Mouse (Mus musculus): ENCODE measurements at regions not wholly inside any gene's neighbourhood (a gene's known extent, or its start where the extent isn't known, plus 50 kb on each side); places are given as distances from the start of the nearest gene placed in this dataset.

DNA sequence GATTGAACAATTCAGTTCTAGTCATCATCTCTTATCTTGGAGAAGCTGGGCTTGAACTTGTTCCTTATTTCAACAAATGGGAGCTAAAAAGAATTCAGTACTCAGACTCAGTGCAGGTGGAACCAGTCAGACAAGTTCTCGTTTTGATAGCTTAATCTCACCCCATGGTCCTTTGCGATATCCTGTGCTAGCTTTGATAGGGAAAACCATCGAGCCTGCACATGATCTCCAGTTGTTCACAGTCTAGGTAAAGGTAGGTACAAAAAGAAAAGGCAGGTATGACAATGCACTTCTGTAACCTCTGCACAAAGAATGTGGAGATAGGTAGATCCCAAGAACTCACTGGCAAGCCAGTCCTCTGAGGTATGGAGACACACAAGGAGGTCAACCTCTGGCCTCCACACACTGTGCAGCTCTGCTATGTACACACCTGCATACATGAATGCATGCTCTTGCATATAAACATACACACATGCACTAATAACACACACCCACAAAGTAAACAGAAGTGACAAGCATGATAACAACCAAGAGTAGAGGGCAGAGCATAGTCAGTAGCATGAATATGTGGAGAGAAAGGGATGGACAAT is 619.2 kb upstream of the Tenm4 start:
- Histone ChIP-seq H3K4me2 (ENCODE audit: low read depth) (no peak overlapping the region), H3K27me3 (ENCODE audit: control insufficient read depth, insufficient read depth, insufficient read length) (no peaks in the 10 kb centered on the region)

DNA sequence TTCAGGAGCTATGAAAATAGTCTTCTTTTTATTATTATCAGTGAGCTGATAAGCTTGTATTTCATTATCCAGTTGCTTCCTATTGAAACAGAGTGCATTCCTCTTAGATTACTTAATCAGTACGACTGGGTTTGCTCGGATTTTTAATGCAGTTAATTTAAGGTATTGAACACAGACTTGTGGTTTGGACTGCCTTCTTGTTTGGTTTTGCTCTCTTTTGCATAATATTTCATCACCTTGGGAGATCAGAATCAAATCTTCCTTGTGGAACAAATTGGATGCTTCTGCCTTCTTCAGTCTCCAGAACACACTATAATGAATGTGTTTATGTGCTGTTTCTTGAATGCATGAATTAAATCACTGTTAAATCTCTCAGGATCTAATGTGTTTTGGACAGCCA is 612.5 kb upstream of the Tenm4 start:
- Histone ChIP-seq H3K79me2 (ENCODE audit: control insufficient read depth, insufficient read depth) (no peaks in the 10 kb centered on the region), H3K27me3 (ENCODE audit: control insufficient read depth, insufficient read depth, insufficient read length) (no peaks in the 10 kb centered on the region), H3K4me3 (no peak overlapping the region), H3ac (ENCODE audit: control insufficient read depth, insufficient read length) (no peak overlapping the region), H3K4me2 (ENCODE audit: low read depth) (no peak overlapping the region), H3K36me3 (ENCODE audit: control insufficient read depth, insufficient read depth) (no peaks in the 10 kb centered on the region)
- TF ChIP-seq CEBPB (IDR thresholded peaks at IDR 0.05; ENCODE audit: insufficient read depth, poor library complexity, severe bottlenecking) = peak; percentile 91
- no peak for TF ChIP-seq MAX (IDR thresholded peaks at IDR 0.05; ENCODE audit: low read depth)

More for the DNA sequence above, 619.2 kb upstream of the Tenm4 start:
- Histone ChIP-seq H3ac (ENCODE audit: control insufficient read depth, insufficient read length) (no peak overlapping the region), H3K4me3 (no peak overlapping the region), H3K36me3 (ENCODE audit: control insufficient read depth, insufficient read depth) (no peaks in the 10 kb centered on the region), H3K79me2 (ENCODE audit: control insufficient read depth, insufficient read depth) (no peaks in the 10 kb centered on the region)
- TF ChIP-seq TCF3 (IDR thresholded peaks at IDR 0.05; ENCODE audit: insufficient read length, low read depth) = no peak
- TF ChIP-seq MYOD1 (IDR thresholded peaks at IDR 0.05; ENCODE audit: control insufficient read depth in 1 of 3, insufficient read length in 2 of 3, low read depth in 2 of 3) = no peak
- TF ChIP-seq POLR2AphosphoS2 (IDR thresholded peaks at IDR 0.05; ENCODE audit: insufficient read length, low read depth) = no peak
- no peak for TF ChIP-seq E2F4 (IDR thresholded peaks at IDR 0.05; ENCODE audit: insufficient read depth)
- TF ChIP-seq USF1 (IDR thresholded peaks at IDR 0.05; ENCODE audit: low read depth) = no peak
- no peak for TF ChIP-seq POLR2A (IDR thresholded peaks at IDR 0.05; ENCODE audit: insufficient read length, low read depth)
- no peak for TF ChIP-seq MYOG (IDR thresholded peaks at IDR 0.05; ENCODE audit: control insufficient read depth in 1 of 3, insufficient read depth in 1 of 3, insufficient read length in 2 of 3, low read depth in 2 of 3)
- TF ChIP-seq REST (IDR thresholded peaks at IDR 0.05; ENCODE audit: insufficient read depth, insufficient read length) = no peak
- no peak for TF ChIP-seq TCF12 (IDR thresholded peaks at IDR 0.05; ENCODE audit: insufficient read depth, poor library complexity, severe bottlenecking)
- TF ChIP-seq SRF (IDR thresholded peaks at IDR 0.05; ENCODE audit: control insufficient read depth, insufficient read length, low read depth) = no peak

DNA sequence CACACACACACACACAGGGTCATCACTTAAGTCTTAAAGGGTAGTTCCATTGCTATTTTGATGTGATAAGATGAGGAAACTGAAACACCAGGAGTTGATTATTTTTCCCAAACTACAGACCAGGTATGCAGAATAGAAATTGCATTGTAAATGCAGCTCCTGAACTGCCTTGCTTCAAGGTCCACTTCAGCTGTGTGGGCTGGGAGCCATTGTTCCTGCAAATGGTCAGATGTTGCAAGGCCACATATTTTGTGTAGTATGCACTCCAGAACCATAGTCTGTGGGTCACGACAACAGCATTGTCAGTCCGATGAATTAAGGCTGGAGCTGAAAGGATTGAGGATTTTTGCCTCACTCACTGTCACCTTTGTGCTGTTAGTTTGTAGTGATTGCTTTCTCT is 592.4 kb upstream of the Tenm4 start:
- no peaks in the 10 kb centered on the region for H3K36me3 ChIP-seq (ENCODE audit: control insufficient read depth, insufficient read depth)

GRCm38 (mm10) chr7:95581325-95581724 is 589.7 kb upstream of the Tenm4 start:
- H3K79me2 ChIP-seq (ENCODE audit: control insufficient read depth, insufficient read depth) = no peaks in the 10 kb centered on the region
- H3ac ChIP-seq (ENCODE audit: control insufficient read depth, insufficient read length) = no peak overlapping the region
- H3K4me2 ChIP-seq (ENCODE audit: low read depth) = no peak overlapping the region
- H3K4me3 ChIP-seq = no peak overlapping the region
- H3K27me3 ChIP-seq (ENCODE audit: control insufficient read depth, insufficient read depth, insufficient read length) = no peaks in the 10 kb centered on the region
- no peak for TF ChIP-seq CEBPB (IDR thresholded peaks at IDR 0.05; ENCODE audit: insufficient read depth, poor library complexity, severe bottlenecking)
- no peak for TF ChIP-seq MYOD1 (IDR thresholded peaks at IDR 0.05; ENCODE audit: control insufficient read depth in 1 of 3, insufficient read length in 2 of 3, low read depth in 2 of 3)
- TF ChIP-seq USF1 (IDR thresholded peaks at IDR 0.05; ENCODE audit: low read depth) = no peak
- no peak for TF ChIP-seq MAX (IDR thresholded peaks at IDR 0.05; ENCODE audit: low read depth)
- TF ChIP-seq TCF3 (IDR thresholded peaks at IDR 0.05; ENCODE audit: insufficient read length, low read depth) = no peak
- no peak for TF ChIP-seq POLR2A (IDR thresholded peaks at IDR 0.05; ENCODE audit: insufficient read length, low read depth)
- no peak for TF ChIP-seq POLR2AphosphoS2 (IDR thresholded peaks at IDR 0.05; ENCODE audit: insufficient read length, low read depth)
- no peak for TF ChIP-seq SRF (IDR thresholded peaks at IDR 0.05; ENCODE audit: control insufficient read depth, insufficient read length, low read depth)
- no peak for TF ChIP-seq REST (IDR thresholded peaks at IDR 0.05; ENCODE audit: insufficient read depth, insufficient read length)
- TF ChIP-seq TCF12 (IDR thresholded peaks at IDR 0.05; ENCODE audit: insufficient read depth, poor library complexity, severe bottlenecking) = no peak
- no peak for TF ChIP-seq E2F4 (IDR thresholded peaks at IDR 0.05; ENCODE audit: insufficient read depth)
- no peak for TF ChIP-seq MYOG (IDR thresholded peaks at IDR 0.05; ENCODE audit: control insufficient read depth in 1 of 3, insufficient read depth in 1 of 3, insufficient read length in 2 of 3, low read depth in 2 of 3)
- H3K36me3 ChIP-seq (ENCODE audit: control insufficient read depth, insufficient read depth) = no peaks in the 10 kb centered on the region

More for the DNA sequence above, 592.4 kb upstream of the Tenm4 start:
- TF ChIP-seq USF1 (IDR thresholded peaks at IDR 0.05; ENCODE audit: low read depth) (no peak), POLR2A (IDR thresholded peaks at IDR 0.05; ENCODE audit: insufficient read length, low read depth) (no peak), MAX (IDR thresholded peaks at IDR 0.05; ENCODE audit: low read depth) (no peak), MYOD1 (IDR thresholded peaks at IDR 0.05; ENCODE audit: control insufficient read depth in 1 of 3, insufficient read length in 2 of 3, low read depth in 2 of 3) (no peak), CEBPB (IDR thresholded peaks at IDR 0.05; ENCODE audit: insufficient read depth, poor library complexity, severe bottlenecking) (no peak), E2F4 (IDR thresholded peaks at IDR 0.05; ENCODE audit: insufficient read depth) (no peak), SRF (IDR thresholded peaks at IDR 0.05; ENCODE audit: control insufficient read depth, insufficient read length, low read depth) (no peak), REST (IDR thresholded peaks at IDR 0.05; ENCODE audit: insufficient read depth, insufficient read length) (no peak), MYOG (IDR thresholded peaks at IDR 0.05; ENCODE audit: control insufficient read depth in 1 of 3, insufficient read depth in 1 of 3, insufficient read length in 2 of 3, low read depth in 2 of 3) (no peak), TCF12 (IDR thresholded peaks at IDR 0.05; ENCODE audit: insufficient read depth, poor library complexity, severe bottlenecking) (no peak), POLR2AphosphoS2 (IDR thresholded peaks at IDR 0.05; ENCODE audit: insufficient read length, low read depth) (no peak), TCF3 (IDR thresholded peaks at IDR 0.05; ENCODE audit: insufficient read length, low read depth) (no peak)
- Histone ChIP-seq H3ac (ENCODE audit: control insufficient read depth, insufficient read length) (no peak overlapping the region), H3K4me2 (ENCODE audit: low read depth) (no peak overlapping the region), H3K4me3 (no peak overlapping the region), H3K79me2 (ENCODE audit: control insufficient read depth, insufficient read depth) (no peaks in the 10 kb centered on the region), H3K27me3 (ENCODE audit: control insufficient read depth, insufficient read depth, insufficient read length) (no peaks in the 10 kb centered on the region)

GRCm38 (mm10) chr7:95598339-95598738 is 572.7 kb upstream of the Tenm4 start:
- H3K27me3 ChIP-seq (ENCODE audit: control insufficient read depth, insufficient read depth, insufficient read length) = no peaks in the 10 kb centered on the region
- H3K36me3 ChIP-seq (ENCODE audit: control insufficient read depth, insufficient read depth) = no peaks in the 10 kb centered on the region
- TF ChIP-seq SRF (IDR thresholded peaks at IDR 0.05; ENCODE audit: control insufficient read depth, insufficient read length, low read depth) = no peak
- no peak for TF ChIP-seq CEBPB (IDR thresholded peaks at IDR 0.05; ENCODE audit: insufficient read depth, poor library complexity, severe bottlenecking)
- no peak for TF ChIP-seq USF1 (IDR thresholded peaks at IDR 0.05; ENCODE audit: low read depth)
- TF ChIP-seq E2F4 (IDR thresholded peaks at IDR 0.05; ENCODE audit: insufficient read depth) = no peak
- TF ChIP-seq POLR2A (IDR thresholded peaks at IDR 0.05; ENCODE audit: insufficient read length, low read depth) = no peak
- TF ChIP-seq MAX (IDR thresholded peaks at IDR 0.05; ENCODE audit: low read depth) = no peak
- TF ChIP-seq REST (IDR thresholded peaks at IDR 0.05; ENCODE audit: insufficient read depth, insufficient read length) = no peak
- H3K79me2 ChIP-seq (ENCODE audit: control insufficient read depth, insufficient read depth) = no peaks in the 10 kb centered on the region
- no peak overlapping the region for H3ac ChIP-seq (ENCODE audit: control insufficient read depth, insufficient read length)
- no peak overlapping the region for H3K4me2 ChIP-seq (ENCODE audit: low read depth)
- H3K4me3 ChIP-seq = no peak overlapping the region
